Mouse (Mus musculus) G1E (cell line): ENCODE results near the gene Pex11b. TPM values are rescaled to one million over a fixed set of nuclear protein-coding genes. Genes with fewer than 3 reads are reported as not detected.
A peak's percentile ranks its signal among the peaks of the same experiment; 100 is the strongest.

ENCODE experiments used
- ATAC-seq: 2 replicates; pipeline ENCODE4 v1.8.0; 2016; ENCODE audit warnings: mild to moderate bottlenecking; ENCODE audit not compliant: insufficient number of reproducible peaks, poor library complexity, low FRiP score, severe bottlenecking; ENCODE audit errors: extremely low read depth
- DNase-seq: peaks from one replicate; pipeline ENCODE4 v3.0.0; 2012; ENCODE audit warnings: low spot score
- H3K27me3 ChIP-seq: 2 replicates; pipeline ENCODE4 v1.6.1; 2012; ENCODE audit warnings: mild to moderate bottlenecking, low read length, inconsistent platforms; ENCODE audit not compliant: insufficient read depth
- H3K36me3 ChIP-seq: replicated peaks from 2 replicates; pipeline ENCODE3; 2012; ENCODE audit warnings: mild to moderate bottlenecking, inconsistent platforms
- H3K4me1 ChIP-seq: 2 replicates; pipeline ENCODE4 v1.6.1; 2012; ENCODE audit warnings: low read depth, low read length, inconsistent platforms, mixed read lengths; ENCODE audit not compliant: insufficient read depth
- H3K4me3 ChIP-seq: 2 replicates; pipeline ENCODE4 v1.5.1; 2012; ENCODE audit warnings: low read depth, mild to moderate bottlenecking, inconsistent platforms, low read length, moderate library complexity, mixed read lengths
- H3K9me3 ChIP-seq: replicated peaks from 2 replicates; pipeline ENCODE4 v1.6.1; 2012; ENCODE audit warnings: inconsistent platforms
- CTCF ChIP-seq: IDR thresholded peaks from 2 replicates; pipeline ENCODE4 v1.5.1; 2012; ENCODE audit warnings: low read depth, low read length, inconsistent platforms, mixed read lengths
- GATA1 ChIP-seq: IDR thresholded peaks from 2 replicates; pipeline ENCODE4 v1.6.1; 2012; ENCODE audit warnings: borderline replicate concordance, low read length, inconsistent platforms, mixed read lengths
- GATA2 ChIP-seq: IDR thresholded peaks from 2 replicates; pipeline ENCODE4 v1.6.1; 2012; ENCODE audit warnings: low read depth, low read length, inconsistent platforms, borderline replicate concordance
- POLR2AphosphoS5 ChIP-seq: IDR thresholded peaks from 2 replicates; pipeline ENCODE4 v1.6.1; 2012; ENCODE audit warnings: low read depth, low read length, inconsistent platforms; ENCODE audit not compliant: insufficient replicate concordance
- TAL1 ChIP-seq: conservative IDR thresholded peaks from 2 replicates; pipeline ENCODE4 v1.6.1; 2012; ENCODE audit warnings: low read depth, low read length, inconsistent platforms, mixed read lengths
- polyA plus RNA-seq: library from polyadenylated mRNA; stranded (reverse); fragments of >175 nt; gene quantifications from 2 replicates; pipeline ENCODE4 v1.2.3, GENCODE M21; 2012
- total RNA-seq, 2 experiments: library from RNA; stranded (forward) in 1 of 2; stranded (reverse) in 1 of 2; fragments of 200-1000 nt in 1 of 2; fragments of >200 nt in 1 of 2; fragmentation: Nextera tagmentation in 1 of 2; gene quantifications; 2 replicates each; pipeline ENCODE4 v1.2.3; 2014 to 2017

Pex11b gene
- total and polyA plus RNA-seq, 3 experiments, result 4.3 to 63.0 (median 23.8) TPM

DNA sequence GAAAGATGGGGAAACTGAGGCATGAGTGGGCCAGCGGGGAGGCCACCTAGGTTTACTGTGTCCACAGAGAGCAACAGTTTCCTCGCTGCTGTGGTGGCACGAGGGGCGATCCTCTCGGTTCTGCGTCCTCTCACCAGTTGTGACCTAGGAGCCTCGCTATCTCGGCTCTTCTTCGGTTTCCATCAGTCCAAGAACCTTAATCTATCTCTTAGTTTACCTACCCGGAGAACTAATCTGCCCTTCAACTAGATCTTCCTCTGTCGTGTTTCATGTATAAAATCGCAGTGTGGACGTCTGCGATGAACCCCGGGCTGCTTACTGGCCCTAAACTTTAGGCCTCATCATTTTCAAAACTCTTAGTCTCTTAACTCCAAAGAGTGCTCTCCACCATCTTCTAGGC is 730 bp downstream of the Pex11b start:
- Histone ChIP-seq H3K4me1 (peaks cover 45% of the 10 kb centered on the region), H3K27me3 (no peaks in the 10 kb centered on the region), H3K9me3 (no peaks in the 10 kb centered on the region), H3K36me3 (peaks cover 72% of the 10 kb centered on the region), H3K4me3 (peak overlapping the region; percentile 88)
- DNase-seq (no peak), ATAC-seq (no peak)
- TF ChIP-seq GATA1, result no peak
- no peak for TF ChIP-seq GATA2
- TF ChIP-seq POLR2AphosphoS5, result no peak
- TF ChIP-seq TAL1, result no peak
- no peak for TF ChIP-seq CTCF

GRCm38 (mm10) chr3:96636448-96636847 is 1.3 kb downstream of the Pex11b start:
- peaks cover 72% of the 10 kb centered on the region for H3K36me3 ChIP-seq
- TF ChIP-seq GATA2, result no peak
- no peak for TF ChIP-seq POLR2AphosphoS5
- no peak for TF ChIP-seq TAL1
- no peak for TF ChIP-seq CTCF
- TF ChIP-seq GATA1, result no peak
- H3K4me1 ChIP-seq, result peaks cover 43% of the 10 kb centered on the region
- DNase-seq (no peak), ATAC-seq (no peak)
- no peaks in the 10 kb centered on the region for H3K27me3 ChIP-seq
- H3K9me3 ChIP-seq, result no peaks in the 10 kb centered on the region
- H3K4me3 ChIP-seq, result peak overlapping the region; percentile 88

DNA sequence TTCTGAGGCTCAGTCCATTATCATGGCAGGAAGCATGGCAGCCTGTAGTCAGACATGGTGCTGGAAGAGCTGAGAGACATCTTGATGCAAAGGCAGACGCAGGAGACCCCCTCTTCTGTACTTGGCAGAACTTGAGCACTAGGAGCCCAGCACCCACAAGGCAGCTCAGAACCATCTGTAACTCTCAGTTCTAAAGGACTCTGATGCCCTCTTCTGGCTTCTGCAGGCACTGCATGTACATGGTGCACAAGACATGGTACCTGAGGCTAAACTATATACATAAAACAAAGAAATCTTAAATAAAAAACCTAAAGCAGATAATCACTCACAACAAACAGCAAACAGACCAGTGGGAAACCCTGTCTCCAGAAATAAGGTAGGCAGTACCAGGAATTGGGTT is 4.0 kb downstream of the Pex11b start:
- ATAC-seq, result 0 out of 2 replicates have a peak, but pooled peaks have one; percentile 30
- H3K27me3 ChIP-seq, result no peaks in the 10 kb centered on the region
- no peaks in the 10 kb centered on the region for H3K9me3 ChIP-seq
- no peak overlapping the region for H3K4me3 ChIP-seq
- TF ChIP-seq TAL1 (no peak), POLR2AphosphoS5 (no peak), CTCF (peak; percentile 58)
- H3K36me3 ChIP-seq, result peaks cover 73% of the 10 kb centered on the region
- no peak for DNase-seq
- H3K4me1 ChIP-seq, result peaks cover 34% of the 10 kb centered on the region

- Histone ChIP-seq H3K4me1 (peaks cover 10% of the 10 kb centered on the region; the same call in 1 of the 2 replicates), H3K9me3 (no peaks in the 10 kb centered on the region), H3K36me3 (peaks cover 58% of the 10 kb centered on the region), H3K27me3 (no peaks in the 10 kb centered on the region), H3K4me3 (no peak within 1 kb of the TSS)
- ATAC-seq (no peak), DNase-seq (no peak)
- TF ChIP-seq POLR2AphosphoS5 (no peak), CTCF (peak; percentile 22; the same call in 1 of the 2 replicates), TAL1 (no peak), GATA1 (no peak)
Measured at GRCm38 (mm10) chr3:96645018-96645649, 10.0 kb downstream of the Pex11b start, which contains the start of gene Itga10. Itga10 (plus strand) TSS chr3:96645584.

DNA sequence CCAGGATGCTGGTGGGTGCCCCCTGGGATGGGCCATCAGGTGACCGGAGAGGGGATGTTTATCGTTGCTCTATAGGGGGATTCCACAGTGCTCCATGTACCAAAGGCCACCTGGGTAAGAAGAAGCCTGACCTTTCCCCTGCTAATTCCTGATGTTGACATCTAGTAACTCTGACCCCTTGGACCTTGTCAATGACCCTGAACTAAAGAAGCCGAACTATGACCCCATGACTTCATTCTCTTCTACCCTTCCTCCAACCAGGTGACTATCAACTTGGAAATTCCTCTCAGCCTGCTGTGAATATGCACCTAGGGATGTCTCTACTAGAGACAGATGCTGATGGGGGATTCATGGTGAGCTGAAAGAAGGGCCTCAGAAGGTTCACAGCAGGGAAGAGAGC is 12.2 kb downstream of the Pex11b start:
- no peaks in the 10 kb centered on the region; the same call in 1 of the 2 replicates for H3K27me3 ChIP-seq
- H3K4me3 ChIP-seq, result no peak overlapping the region
- peaks cover 40% of the 10 kb centered on the region for H3K36me3 ChIP-seq
- TF ChIP-seq CTCF (no peak), TAL1 (no peak), POLR2AphosphoS5 (no peak), GATA1 (no peak), GATA2 (no peak)
- no peaks in the 10 kb centered on the region for H3K9me3 ChIP-seq
- H3K4me1 ChIP-seq, result peaks cover 10% of the 10 kb centered on the region; the same call in 1 of the 2 replicates
- no peak for ATAC-seq
- DNase-seq, result no peak

DNA sequence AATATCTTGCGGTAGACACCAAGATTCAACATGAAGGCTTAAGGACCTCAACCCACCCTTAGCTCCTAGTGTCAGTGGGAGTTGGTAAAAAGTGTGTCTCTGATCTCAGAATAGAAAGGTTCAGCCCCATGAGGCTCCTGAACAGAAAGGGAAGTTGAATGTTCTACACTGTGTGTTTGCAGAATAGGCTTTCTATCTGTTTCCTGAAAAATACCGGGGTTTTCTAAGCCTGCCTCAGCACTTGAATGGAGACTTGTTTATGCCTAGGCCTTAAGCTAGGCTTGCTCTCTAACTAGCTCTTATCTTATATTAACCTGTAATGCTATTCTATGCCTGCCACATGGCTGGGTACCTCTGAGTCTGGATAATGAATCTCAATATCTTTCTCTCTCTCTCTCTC is 25.7 kb downstream of the Pex11b start:
- Histone ChIP-seq H3K36me3 (peaks cover 2% of the 10 kb centered on the region), H3K27me3 (peaks cover 7% of the 10 kb centered on the region), H3K4me1 (peaks cover 6% of the 10 kb centered on the region), H3K9me3 (no peaks in the 10 kb centered on the region), H3K4me3 (no peak overlapping the region)
- DNase-seq (no peak), ATAC-seq (no peak)
- TF ChIP-seq CTCF (no peak), GATA2 (no peak), GATA1 (no peak)

DNA sequence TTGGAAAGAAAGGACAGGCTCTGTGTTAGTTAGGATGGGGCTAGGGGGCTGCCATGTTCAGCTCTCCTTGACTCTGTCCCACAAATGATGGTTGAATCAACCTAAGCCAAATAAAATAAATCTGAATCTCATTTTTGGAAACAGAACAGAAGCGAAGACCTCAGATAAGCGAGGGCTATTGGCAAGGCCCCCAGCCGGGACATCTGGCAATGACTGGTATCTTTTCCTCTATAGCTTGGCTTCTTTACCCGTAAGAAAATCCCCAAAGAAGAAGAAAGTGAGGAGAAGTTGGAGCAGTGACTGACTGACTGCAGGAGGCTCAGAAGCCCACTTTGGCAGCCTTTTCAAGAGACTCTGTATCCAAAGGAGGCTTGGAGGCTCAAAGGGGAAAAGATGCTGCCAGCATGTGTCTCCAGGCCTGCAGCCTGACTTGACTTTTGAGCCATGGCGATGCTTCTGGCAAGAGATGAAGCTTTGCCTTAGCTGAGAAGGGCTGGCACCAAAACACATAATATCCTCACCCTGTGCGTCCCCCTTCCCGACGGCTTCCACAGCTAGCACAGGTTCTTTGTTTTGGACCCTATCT is 27.6 kb downstream of the Pex11b start:
- H3K27me3 ChIP-seq, result peaks cover 9% of the 10 kb centered on the region
- no peaks in the 10 kb centered on the region for H3K36me3 ChIP-seq
- peaks cover 6% of the 10 kb centered on the region for H3K4me1 ChIP-seq
- TF ChIP-seq GATA2 (no peak), POLR2AphosphoS5 (no peak), TAL1 (no peak), CTCF (no peak), GATA1 (no peak)
- ATAC-seq (no peak), DNase-seq (no peak)
- no peaks in the 10 kb centered on the region for H3K9me3 ChIP-seq
- no peak overlapping the region for H3K4me3 ChIP-seq
